Mouse (Mus musculus): ENCODE results near the gene Gm10271.

Gene Gm10271

DNA sequence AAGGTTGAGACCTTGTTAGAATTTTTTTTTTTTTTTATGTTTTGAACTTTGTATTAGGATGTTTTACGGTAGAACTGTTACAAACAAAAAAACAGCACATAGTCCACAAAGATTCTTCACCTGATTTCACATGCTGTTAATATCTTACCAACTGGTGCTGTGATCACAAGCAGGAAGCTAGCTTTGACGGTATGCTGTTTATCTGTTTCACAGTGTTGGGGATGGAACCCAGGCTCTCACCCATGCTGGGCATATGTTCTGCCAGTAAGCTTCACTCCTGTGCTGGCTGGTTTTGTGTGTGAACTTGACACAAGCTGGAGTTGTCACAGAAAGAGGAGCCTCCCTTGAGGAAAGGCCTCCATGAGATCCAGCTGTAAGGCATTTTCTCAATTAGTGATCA, 5.4 kb upstream of the Gm10271 start:
- no peak for DNase-seq

DNA sequence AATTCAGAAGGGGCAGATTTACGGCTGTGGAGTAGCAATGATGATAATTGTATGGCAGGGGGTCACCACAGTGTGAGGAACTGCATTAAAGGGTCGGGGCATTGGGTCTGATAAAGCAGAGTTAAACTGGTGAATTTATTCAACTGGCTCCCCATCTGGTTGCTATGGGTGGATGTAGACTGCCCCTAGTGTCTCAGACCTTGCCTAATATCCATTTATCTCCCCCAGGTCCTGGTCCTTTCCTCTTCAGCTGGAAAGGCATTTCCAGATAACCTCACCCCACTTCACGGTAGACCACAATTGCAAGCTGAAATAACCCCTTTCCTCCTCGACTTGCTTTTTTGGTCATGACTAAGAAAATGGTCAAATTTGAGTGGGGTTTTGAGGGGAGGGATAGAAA, 5.0 kb upstream of the Gm10271 start:
- DNase-seq, result no peak

DNA sequence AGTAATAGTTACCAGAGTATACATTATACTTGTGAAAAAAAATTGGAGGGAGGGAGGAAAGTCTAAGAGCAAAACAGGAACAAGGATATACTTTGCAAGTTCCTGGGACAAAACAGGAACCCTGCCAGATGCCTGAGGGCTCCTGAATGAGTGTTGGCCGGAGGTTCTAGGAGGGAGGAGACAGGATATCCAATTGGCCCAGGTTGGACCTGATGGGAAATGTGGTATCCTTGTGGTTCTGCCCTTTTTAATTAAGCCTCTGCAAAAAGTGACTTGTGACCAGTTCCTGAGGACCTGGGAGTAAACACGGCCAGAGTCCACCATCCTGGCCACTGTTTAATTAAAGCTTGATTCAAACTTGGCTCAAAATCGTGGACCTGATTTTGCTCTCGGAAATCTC, 3.7 kb downstream of the Gm10271 start:
- no peak for DNase-seq

DNA sequence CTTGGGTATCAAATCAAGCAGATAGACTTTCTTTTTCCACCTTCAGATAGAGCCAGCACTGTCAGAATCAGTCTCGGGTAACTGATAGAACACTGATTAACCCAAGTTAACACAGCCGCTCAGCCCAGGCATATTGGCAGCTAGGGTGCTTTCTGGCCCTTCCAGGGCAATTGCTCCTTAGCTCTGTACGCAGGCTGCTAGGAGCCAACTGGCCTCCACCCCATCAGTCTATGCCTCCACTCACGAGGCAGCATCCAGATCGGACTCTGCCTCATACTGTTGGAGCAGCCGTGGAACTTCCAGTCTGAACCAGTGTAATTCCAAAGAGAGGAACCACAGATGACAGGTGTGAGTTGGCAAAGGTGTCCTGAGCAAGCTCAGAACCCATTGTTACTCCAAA, 6.3 kb downstream of the Gm10271 start:
- DNase-seq, result no peak

DNA sequence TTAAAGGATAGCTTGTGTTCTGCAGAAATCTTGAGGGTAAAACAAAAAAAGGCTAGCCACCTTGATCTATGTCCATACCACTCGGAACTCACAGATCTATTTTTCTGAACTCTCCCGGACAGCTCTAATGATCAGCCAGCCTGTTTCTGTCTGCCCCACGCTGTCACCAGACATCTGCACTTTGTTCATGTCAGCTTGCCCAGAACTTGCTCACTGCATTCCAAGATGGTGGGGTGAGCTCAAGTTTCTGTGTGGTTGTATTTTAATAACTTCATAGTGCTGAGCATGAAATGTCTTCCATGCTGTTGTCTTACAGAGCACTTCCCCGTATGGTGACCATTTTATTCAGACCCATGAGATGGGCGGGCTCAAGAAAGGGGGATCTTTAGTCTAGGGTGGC, 7.1 kb downstream of the Gm10271 start:
- no peak for DNase-seq

DNA sequence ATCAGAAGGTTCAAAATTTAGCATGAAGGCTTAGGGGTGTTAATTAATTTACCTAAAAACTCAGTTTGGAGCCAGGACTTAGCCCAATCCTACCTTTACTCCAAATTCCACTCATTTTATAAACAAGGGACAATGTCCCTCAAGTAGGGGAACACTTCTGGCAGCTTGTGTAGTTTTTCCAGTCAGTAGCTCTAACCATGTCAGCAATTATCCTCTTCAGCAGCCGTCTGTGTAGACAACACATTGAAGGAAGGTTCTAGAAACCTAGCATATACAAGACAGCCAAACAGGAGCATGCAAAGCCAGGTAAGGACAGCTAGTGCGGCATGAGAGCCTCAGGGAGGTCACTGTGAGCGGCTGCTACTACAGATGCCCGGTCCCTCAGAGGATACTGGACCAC, 7.8 kb downstream of the Gm10271 start:
- no peak for DNase-seq

DNA sequence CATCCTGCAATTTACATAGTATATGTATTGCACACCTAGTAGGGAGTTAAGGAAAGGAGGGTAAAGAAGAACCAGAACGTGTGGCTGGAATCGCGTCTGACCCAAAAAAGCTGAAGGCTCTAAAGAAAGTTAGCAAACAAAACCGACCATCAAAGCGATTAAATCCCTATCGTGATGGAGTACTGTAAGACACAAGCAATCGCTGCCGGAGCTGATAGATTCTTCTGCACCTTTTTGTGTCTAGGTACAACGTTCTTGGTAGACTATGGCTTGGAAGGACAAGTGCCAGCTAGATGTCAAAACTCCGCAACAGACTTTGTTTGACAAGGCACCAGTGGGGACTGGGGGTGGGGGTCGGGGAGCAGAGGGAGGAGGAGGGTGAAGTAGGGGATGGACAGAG, 8.3 kb downstream of the Gm10271 start:
- no peak for DNase-seq

DNA sequence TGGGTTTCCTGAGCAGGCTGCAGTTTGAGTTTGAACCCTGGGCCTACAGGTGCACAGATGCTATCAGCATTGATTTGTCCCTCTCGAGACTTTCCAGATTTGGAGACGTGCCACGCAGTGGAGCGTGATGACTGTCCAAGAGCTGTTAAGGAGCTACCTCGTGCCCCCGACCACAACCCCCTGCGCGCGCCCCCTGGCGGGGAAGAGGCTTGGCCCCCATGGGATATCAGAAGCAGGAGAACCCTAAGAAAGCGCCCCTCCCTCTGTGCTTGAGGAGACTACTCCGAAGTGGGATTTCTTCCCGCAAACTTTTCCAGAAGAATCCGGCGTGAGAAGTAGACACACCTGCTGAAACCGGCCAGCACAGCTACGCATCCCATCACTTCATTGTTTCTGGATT, 9.6 kb downstream of the Gm10271 start:
- no peak for DNase-seq

DNA sequence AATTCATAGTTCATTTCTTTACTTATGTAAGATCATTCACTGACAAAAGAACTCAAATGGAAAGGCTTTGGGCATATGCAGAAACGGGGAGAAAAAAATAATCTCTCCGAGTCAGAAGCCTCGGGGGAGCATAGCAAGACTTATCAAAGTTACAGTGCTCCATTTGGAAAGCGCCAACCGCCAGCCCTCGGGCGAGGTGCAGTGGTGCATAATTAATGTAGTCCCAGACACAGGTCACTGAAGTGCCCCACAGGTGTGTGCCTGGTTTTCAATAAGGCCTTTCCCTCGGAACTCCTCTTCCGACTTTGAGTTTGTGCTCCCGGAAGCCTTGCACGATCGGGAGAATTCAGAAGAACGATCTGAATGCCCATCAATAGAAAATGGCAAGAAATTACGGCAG, 10.3 kb downstream of the Gm10271 start:
- DNase-seq, result no peak

DNA sequence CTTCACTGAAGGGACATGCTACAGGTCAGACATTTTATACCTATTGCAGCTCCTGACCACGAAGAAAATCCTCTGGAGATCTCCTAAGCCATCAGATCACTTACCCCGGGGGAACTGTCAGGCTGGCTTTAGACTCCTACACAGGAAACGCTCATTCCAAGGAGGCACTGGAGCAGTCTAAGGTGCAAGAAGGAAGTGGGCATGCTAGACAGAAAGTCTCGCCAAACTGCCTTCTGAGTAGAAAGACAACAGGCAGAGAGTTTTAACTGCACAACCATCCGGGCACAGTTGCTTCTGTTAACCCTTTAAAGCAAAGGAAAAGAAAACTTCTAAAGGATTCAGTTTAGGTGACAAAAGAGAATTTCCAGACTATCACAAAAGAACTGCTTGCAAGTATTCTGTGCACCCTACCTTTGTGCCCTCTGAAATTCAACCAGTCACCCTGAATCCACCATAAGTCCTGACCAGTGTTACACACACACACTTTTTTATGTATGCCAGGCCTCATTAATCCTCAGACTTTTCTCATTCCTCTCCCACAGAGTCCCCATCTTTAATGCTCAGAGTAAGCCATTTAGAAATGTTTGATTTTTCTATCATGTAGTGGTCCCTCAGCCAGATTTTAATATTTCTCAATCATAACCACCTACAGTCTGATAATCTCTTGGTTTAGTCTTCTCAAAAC, 14.4 kb downstream of the Gm10271 start:
- DNase-seq, result no peak

DNA sequence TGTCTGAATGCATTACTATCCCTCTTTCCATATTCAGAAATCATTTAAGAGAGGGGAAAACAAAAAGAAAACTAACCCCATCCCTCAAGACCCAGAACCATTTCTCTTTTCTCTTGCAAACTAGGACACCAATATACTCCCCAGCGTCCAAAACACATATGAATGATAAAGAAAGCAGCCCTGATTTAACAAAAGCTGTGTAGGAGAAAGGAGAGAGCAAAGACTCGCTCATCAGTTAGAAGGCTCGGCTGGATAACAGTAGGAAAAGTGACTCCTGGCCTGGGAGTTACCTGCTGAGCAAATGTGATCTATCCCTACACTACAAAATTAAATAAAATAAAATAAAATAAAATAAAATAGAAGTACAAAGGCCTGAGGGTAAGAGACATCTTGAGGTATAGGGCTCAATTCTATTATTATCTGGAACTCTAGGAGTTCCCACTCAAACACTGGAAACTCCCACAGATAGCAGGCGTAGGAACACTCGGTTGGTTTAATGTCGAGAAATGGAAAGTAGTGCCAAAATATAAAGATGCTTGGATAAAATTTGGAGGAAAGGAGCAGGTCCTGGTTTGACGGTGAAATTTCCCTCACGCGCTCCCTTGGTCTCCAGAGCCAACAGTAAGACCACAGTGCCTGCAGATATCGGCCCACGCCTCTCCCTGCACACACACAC, 15.8 kb downstream of the Gm10271 start:
- DNase-seq, result no peak

DNA sequence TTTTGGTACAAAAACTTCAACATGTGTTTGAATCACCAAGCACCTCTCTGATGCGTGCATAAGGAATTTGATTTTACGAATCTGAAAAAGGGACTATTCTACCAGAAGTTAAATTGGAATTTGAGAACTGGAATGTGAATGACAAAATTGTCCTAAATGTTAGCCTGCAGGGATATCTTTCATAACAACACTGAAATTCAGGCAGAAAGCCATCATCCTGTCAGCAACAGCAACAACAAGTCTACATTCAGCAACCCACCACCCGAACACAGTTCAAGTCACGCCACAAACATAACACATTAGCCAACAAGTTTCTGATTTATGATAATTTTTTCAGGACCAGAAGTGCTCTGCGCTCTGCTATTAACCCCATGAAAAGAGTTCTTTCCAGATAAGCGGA, 17.2 kb downstream of the Gm10271 start:
- DNase-seq, result no peak

DNA sequence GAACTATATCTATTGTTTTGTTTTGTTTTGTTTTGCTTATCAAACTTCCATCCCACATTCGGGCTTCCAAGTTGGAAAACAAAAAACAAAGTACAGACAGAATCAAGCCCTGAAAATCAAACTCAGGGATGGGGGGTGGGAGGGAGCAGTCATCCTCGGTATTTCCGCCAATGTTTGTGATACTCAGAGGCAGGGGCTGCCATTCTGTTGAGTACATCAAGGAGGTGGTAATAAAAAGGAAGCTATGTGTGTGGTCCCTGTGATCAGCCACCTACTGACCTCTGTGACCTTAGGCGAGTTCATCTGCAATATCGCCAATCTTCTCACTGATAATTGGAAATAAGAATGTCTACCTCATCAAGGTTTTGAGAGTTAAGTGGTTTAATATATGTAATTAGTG, 21.5 kb downstream of the Gm10271 start:
- DNase-seq, result peak; percentile 29

DNA sequence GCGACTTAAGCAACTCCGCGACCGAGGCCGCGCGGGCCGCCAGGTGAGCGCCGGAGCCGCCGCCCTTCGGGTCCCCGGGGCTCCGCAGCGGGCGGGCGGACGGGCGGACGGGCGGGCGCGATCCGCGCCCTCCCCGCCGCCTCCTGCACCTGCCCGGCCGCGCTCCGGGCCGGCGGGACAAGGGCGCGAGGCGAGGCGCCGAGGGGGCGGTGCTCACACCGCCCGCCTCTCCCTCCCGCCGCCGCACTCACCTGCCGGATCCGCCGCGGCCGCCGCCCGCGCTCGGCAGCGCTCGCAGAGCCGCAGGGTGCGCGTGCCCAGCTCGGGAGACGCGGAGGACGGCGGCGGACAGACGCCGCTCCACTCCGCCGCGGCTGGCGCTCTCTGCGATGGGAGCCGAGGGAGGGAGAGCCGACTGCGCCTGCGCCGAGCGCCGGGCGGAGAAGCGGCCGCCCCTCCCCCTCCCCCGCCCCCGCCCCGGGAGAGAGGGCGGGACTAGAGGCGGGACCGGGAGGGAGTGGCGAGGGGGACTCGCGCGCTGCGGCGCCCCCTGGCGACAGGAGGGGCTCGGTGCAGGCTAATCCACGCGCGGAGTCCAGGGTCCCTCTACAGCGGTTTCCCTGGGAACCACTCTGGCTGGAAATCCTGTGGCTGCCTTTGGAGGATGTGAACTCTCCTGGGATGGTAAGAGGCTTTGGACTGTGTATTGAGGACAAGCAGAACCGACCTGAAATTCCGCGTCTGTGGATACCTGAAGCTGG, 22.2 kb downstream of the Gm10271 start, which contains the start of gene Rab3ip:
Rab3ip (minus strand) TSS at position 761 of the 761 bp plus-strand sequence.
- DNase-seq, result peak; percentile 91

DNA sequence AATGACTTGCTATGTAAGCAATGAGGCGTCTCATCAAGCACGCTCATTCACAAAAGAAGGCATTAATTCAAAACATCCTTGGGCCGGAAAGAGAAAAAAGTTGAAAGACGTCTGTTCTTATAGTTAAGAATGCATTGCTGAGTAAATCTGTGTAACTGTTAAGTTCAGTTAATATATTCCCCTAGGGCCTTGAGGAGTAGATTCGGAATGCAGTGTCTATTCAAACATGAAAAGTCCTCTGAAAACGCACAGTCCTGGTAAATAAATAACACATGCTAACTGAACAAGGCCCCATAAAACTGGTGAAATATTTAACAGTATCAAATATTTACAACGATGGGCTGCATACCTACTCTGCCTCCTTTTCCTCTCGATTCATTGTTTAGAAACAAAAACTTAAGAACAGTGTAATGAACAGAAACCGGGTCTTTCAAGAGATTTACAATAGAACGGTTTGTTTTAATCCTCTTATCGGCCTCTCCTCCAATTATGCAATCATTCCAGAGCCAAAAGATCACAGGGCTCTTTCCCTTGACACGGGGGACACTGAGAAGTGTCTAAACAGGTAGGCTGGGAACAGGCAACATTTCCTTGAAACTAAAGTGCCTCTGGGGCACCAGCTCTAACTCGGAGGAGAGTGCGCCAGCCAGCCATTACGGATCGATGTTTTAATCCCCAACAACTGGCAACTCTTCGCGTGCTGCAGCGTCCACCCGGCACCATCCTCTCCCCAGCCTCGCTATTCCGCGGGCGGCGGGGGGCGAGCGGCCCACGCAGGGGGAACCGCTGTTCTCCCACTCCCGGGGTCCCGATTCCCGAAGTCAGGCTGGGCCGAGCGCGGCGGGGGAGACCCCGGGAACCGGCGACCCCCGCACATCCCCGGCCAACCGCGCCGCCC, 23.0 kb downstream of the Gm10271 start:
- DNase-seq, result peak; percentile 70

DNA sequence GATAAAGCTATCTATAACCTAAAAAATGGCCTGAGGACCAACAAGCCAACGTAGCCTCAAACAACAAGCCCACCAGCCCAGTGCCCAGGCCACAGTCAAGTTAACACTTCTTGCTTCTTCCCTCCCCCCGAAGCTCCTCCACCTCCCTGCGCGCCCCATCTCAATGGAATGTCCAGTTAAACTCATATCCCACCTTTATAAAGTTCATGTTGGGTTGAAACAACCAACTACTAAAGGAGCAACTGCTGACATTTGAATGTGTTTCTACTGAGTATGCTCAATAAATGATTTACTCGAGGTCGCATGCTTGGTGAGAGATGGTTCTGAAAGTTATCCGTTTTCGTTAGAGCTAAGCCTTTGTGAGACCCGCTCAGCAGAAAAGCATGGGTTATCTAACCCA, 24.0 kb downstream of the Gm10271 start:
- DNase-seq, result no peak

DNA sequence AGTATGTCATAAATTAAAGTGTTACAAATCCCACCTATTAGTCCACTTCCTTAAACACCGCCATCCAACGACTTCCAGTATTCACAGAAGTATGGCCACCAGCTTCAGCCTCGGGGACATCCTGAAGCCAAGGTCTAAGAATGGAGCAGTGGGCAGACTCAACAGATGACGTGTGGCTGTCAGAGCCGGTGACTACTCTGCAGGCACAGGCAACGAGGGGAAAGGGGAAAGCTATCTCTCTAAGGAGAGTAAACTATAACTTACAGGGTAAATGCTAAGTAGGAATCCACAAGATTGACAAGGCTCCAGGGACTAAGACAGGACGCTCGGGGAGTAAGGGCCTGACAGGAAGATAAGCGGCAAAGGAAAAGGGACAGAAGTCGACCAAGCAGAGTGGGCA, 27.5 kb downstream of the Gm10271 start:
- no peak for DNase-seq

DNA sequence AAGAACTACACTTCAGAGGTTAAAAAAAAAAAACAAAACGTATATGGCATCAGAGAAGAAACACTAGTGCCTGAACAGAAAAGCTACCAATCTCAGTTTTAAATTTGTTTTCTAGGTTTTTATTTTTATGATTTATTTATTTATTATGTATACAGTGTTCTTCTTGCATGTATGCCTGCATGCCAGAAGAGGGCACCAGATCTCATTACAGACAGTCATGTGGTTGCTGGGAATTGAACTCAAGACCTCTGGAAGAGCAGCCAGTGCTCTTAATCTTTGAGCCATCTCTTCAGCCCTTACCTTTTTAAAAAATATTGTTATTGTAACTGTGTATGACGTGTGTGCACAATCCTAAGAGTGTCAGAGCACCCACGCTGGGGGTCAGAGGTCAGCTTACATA, 28.3 kb downstream of the Gm10271 start:
- DNase-seq, result no peak

DNA sequence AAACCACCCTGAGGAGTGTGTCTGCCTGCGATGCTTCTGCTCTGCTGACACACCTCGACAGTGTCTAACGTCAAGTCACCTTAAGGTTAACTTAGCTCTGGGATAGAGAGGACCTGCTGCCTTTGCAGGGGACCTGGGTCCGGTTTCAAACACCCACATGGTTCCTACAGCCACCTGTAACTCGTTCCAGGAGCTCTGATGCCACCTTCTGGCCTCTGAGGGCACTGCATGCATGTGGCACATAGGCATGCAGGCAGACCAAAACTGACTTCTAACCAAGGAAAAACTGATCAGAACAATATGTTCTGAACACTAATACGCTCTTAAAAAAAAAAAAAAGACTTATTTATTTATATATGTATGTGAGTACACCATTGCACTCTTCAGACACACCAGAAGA, 29.4 kb downstream of the Gm10271 start:
- no peak for DNase-seq

DNA sequence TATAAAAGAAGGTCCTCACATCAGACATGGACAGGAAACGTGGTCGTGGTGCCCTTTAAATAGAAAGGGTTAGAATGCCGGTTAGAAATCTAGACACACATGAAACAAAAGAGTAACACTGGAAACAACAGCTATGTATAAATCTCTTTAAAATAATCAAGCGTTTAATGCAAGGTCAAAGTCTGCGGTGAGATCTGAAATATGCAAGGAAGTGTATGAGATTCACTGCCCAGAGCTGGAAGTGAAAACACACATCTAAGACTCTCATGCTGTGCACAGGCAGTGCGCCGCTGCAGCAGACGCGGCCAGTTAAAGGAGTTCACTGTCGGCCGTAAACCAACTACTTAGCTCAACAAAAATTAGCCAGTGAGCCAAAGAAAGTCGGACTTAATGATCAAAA, 37.4 kb downstream of the Gm10271 start:
- no peak for DNase-seq

DNA sequence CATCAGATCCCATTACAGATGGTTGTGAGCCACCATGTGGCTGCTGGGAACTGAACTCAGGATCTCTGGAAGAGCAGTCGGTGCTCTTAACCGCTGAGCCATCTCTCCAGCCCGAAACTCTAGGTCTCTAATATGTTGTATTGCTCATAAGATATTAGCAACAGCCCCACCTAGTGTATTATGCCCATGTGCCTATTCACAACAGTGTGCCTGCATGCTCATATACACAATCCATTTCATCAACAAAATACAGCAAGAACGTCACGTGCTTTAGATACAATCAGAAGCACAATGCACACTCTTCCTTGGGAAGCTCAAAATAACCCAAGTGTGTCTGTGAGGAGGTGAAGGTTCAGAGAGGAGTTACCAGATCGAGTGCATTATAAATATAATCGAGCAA, 38.6 kb downstream of the Gm10271 start:
- no peak for DNase-seq

DNA sequence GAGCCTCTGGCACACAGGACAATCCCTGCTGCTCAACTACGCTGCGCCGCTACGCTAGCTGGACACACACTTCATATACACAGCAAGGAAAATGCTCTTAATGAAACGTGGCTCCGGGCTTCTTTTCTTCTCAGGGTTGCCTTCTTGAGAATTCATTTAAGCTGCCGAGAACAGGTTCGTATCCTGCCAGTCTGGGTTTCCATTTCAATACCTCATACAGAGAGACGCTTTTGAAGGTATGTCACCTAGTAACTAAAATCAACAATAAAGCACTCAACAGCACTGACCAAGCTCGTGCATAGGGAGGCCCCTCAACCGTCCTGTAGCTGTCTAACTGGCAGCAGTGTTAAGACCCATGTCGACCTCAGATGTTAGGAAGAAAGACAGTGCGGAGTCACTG, 40.0 kb downstream of the Gm10271 start:
- DNase-seq, result no peak

Data from cerebellum, adult 11-12 months (tissue).